Mouse (Mus musculus): Measurements from ENCODE around the gene Prex1.

The Prex1 gene

DNA sequence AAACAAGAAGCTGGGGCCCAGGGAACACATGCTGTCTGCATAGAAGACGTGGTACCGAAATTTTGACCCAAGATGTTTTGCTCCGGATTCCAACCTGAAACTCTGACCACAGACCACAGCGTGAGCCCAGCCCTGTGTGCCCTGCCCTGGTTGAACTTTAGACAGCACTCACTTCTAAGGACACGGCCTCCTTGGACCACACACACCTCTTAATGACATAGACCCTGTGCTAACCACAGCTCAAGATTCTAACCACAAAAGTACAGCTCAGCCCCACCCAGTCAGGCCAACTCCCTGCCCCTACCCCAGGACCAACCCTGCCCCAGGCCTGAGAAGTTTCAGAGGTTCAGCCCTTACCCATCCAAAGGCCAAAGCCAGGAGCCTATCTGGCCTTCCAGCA is 103.4 kb downstream of the Prex1 start:
- DNase-seq (ENCODE audit: extremely low read depth, low read depth, low spot score) = no peak

DNA sequence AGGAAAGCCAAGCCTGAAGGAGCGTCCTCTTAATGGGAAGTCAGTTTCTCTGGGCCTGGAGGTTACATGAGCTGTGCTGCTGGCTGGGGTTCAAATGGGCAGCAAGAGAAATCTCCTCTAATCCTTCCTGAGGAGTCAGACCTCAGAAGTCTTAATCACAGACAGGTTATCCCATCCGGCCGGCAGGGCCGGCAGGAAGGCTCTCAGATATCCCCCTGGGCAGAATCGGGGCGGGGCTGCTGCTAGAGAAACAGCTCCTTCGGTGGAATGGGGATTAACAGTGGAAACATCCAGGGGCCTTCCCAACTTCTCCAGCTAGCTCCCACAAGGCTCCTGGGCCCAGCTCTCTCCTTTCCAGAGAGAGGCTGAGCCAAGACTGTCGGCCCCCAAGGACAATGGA is 105.1 kb downstream of the Prex1 start:
- DNase-seq (ENCODE audit: extremely low read depth, low read depth, low spot score) = no peak

DNA sequence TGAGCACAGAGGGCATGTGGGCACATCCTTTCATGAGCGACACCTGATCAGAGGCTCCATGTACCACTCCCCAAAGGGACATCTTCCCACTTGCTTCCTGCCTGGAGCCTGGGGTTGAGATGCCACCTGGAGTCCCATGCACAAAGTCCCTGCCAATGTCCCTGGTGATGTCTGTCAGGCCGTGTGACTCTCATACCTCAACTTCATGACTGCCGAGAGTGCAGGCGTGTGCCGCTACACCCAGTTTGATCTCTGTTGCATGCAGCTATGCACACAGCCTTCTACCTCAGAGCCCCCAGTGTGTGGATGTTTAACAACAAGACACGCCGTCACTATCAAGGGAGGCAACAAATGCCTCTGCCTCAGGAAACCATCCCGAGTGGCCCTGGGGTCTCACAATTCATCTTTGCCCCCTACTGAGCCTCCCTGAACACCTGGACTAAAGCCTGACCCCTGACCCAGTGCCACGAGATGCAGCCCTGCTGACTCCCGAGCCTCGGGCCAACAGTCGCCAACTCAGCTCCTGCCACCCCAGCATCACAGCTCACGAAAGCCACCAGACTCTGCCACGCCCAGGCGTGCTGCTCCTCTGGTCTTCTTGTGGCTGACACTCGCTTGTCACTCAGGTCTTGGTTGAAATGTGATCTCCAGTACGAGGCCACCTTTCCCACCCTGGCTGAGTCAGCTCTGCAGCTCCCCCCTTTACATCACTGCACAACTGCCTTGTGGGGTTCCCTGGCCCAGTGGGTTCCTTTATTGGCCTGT is 107.0 kb downstream of the Prex1 start:
- DNase-seq (ENCODE audit: extremely low read depth, low read depth, low spot score) = no peak

DNA sequence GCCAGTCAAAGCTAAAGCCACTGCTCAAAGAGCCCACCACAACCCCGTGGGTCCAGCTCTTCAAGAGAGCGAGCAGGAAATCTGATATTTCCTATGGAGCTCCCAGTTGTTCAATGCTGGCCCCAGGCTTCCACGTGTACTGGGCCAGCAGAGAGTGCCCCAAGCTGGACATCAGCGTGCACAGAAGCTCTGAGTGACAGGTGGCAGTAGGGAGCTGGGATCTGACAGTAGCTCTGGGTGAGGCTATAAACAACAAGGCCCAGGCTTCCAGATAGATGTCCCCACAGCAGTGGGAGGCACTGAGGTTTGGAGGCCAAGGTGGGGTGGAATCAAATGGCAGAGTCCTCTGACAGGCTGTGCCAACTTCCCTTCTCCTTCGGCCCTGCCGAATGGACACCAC is 107.6 kb downstream of the Prex1 start:
- no peak for DNase-seq (ENCODE audit: extremely low read depth, low read depth, low spot score)

GRCm38 (mm10) chr2:166605164-166605831 is 108.3 kb downstream of the Prex1 start:
- no peak for DNase-seq (ENCODE audit: extremely low read depth, low read depth, low spot score)

DNA sequence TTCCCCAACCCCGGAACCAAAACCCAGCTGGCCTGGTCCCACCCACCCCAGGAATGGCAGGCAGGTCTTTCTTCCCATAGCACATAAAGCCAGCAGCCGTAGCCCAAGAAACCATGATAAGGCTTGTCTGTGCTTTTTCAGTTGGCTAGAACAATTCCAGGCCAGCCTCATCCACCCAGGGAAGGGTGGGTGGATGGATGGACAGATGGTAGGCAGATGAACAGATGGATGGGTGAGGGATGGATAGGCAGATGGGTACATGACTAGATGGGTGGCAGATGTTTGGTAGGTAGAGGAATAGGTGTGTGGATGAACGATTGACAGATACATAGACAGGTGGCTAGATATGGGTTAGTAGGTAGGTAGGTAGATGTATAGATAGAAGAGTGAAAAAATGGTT is 110.7 kb downstream of the Prex1 start:
- DNase-seq (ENCODE audit: extremely low read depth, low read depth, low spot score) = no peak

DNA sequence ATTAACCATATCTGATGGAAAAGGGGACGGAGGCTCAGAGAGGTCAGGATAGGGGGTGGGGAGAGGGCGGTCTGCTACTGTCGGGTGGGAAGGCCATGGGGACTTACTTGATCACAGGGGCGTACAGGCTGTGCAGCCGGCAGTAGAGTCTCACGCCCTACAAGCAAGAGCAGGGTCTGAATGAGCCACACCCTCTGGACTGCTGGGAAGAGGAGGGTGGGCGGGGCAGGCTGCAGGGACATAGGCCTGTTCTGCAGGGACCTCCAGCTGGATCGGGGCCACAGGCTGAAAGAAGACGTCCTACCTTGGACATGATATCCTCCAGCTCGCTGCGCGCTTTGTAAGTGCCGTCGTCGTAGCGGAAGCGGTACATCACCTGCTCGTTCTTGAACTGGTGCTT is 112.2 kb downstream of the Prex1 start:
- no peak for DNase-seq (ENCODE audit: extremely low read depth, low read depth, low spot score)

DNA sequence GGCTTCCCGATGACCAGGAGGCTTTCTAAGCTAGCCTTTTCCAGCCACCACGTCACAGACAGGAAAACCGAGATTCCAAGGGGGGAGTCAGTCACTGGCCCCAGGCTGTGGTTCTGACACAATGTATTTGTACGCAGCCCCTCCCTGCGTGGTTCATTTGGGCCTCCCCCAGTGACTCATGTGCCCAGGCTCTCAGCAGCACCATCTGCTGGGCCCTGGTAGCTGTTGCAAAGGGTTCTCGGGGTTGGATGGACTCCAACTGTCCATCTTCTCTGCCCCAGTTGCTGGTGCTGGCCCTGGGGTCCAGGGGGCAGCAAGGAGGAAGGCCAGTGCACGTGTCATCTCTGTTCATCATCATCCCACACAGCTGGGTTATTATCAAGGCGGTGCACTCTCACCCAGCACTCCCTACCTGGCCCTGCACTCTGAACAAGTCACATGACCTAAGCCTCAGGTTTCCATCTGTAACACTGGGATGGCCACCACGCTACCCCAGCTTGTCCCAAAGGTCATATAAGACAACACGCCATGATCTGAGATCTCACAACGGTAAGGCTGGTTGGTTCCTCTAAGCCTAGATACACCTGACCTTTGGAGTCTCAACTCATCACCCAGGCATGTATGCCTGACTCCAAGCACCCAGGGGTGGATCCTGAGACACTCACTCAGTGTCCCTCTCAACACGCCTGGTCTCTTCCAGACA is 115.0 kb downstream of the Prex1 start:
- DNase-seq (ENCODE audit: extremely low read depth, low read depth, low spot score) = no peak

- DNase-seq (ENCODE audit: extremely low read depth, low read depth, low spot score) = peak; percentile 30
These were observed 115.9 kb downstream of the Prex1 start for GRCm38 (mm10) chr2:166597763-166598162.

DNA sequence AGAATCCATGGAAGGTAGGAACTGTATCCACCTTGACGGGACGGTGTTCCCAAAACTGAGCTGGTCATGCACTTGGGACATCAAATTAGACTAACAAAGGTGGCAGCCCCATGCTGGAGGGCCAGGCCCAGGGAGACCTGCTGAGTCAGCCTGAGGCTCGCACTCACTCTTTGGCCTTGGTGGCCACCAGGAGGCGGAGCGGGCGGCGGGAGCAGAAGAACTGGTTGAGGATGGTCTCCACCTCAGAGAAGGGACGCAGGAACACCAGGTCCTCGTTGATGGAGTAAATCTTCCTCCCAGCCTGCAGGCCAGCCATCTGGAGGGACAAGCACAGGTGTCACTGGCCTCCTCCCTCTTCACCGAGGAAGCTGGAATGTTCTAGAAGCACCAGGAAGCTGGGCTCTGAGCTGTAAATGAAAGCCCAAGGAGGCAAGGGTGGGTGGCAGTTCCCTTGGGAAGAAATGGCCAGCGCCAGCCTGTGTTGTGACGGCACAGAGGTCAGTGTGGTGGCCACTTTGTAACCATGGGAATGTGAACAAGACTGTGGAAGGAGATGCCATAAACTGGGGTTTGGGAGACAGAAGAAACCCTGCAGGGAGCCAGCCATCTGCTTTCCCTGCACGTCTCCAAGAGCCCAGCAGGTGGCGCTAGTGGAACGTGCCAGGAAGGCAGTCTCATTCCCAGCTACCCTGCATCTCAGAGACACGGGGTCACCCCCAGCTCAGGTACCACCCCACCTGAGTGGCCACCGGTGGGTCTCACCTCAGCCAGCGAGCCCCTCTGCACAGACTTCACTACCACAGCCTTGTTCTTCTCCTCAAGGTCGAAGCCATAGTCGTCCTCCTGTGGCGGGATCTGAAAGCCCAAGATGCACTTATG is 121.4 kb downstream of the Prex1 start:
- DNase-seq (ENCODE audit: extremely low read depth, low read depth, low spot score) = no peak

- DNase-seq (ENCODE audit: extremely low read depth, low read depth, low spot score) = no peak
These were observed 129.1 kb downstream of the Prex1 start for GRCm38 (mm10) chr2:166584491-166584890.

- DNase-seq (ENCODE audit: extremely low read depth, low read depth, low spot score) = no peak
These were observed 130.3 kb downstream of the Prex1 start for GRCm38 (mm10) chr2:166583292-166583691.

GRCm38 (mm10) chr2:166581881-166582583 is 131.6 kb downstream of the Prex1 start:
- no peak for DNase-seq (ENCODE audit: extremely low read depth, low read depth, low spot score)

DNA sequence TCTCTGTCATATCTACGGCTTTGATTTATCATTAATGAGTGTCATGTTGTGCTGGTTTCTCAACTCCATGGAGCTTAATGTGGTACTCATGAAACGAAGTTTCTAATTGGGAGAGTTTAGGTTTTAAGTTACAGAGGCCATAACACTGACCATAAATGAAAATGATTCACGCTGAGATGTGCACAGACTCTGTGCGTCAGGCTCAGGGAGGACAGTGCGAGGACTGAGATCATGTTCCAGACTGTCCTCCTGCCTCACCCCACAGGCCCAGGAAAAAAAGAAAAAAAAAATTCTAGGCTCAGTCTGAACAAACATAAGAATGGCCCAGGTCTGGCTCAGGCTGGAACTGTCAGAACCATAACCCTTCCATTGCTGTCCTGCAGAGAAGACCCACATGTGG is 133.8 kb downstream of the Prex1 start:
- DNase-seq (ENCODE audit: extremely low read depth, low read depth, low spot score) = no peak

DNA sequence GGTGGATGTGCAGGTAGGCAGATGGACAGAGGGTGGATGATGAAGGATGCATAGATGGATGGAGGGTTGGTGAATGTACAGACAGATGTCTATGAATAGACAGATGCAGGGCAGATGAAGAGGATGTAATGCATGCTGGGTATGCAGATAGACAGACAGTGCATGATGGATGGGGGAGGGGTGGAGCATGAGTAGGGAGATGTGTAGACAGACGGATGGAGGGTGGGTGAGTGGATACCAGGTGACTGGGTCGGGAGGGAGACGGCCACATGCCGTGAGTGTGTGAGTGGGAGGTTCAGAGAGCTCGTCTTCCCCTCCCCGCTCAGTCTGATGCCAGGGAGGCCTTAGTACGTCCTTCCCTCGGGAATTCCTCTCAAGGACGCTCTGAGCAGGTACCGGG is 134.3 kb downstream of the Prex1 start:
- DNase-seq (ENCODE audit: extremely low read depth, low read depth, low spot score) = no peak

- DNase-seq (ENCODE audit: extremely low read depth, low read depth, low spot score) = no peak
These were observed 138.2 kb downstream of the Prex1 start for GRCm38 (mm10) chr2:166575419-166575818.

GRCm38 (mm10) chr2:166574934-166575333 is 138.7 kb downstream of the Prex1 start:
- DNase-seq (ENCODE audit: extremely low read depth, low read depth, low spot score) = no peak

GRCm38 (mm10) chr2:166573621-166574020 is 140.0 kb downstream of the Prex1 start:
- DNase-seq (ENCODE audit: extremely low read depth, low read depth, low spot score) = no peak

DNA sequence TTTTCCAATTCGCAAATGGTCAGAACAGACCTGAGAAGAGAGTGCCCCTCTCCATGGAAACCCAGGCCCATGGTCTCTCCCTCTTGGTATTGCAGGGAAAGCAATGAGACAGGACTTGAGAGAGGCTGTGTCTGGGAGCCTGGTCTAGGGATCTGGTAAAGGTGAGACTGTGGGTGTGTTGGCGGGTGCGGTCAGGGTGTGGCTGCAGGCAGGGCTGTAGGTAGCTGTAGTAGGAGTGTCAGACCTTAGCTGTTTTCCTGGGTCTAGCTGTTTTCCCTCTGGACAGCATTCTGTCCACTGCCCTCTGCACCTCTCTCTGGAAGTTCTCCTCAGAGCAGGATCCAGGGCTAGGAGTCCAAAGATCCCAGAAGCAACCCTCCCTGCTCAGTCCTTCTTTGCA is 141.3 kb downstream of the Prex1 start:
- DNase-seq (ENCODE audit: extremely low read depth, low read depth, low spot score) = no peak

DNA sequence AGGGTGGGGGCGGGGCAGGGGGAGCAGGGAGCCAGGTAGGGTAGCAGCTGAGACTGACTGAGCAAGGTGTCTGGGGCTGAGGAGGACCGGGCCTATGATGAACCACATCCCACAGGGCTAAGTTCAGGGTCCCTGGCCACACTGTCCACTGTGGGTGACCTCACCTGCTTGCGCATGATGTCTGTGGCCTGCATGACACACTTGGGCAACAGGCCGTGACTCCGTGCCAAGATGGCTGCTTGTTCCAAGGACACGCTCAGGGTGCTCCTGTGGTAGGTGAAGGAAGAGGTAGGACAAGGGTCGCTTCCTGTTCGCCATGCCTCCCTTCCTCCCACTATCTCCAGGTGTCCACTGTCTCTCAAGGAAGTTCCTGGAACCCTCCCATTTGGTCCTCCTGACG is 144.4 kb downstream of the Prex1 start:
- DNase-seq (ENCODE audit: extremely low read depth, low read depth, low spot score) = no peak
